Mouse (Mus musculus): ENCODE results near the gene 4931428L18Rik. TPM values are rescaled to one million over a fixed set of nuclear protein-coding genes. Genes with fewer than 3 reads are reported as not detected.
"Not testable (repeated sequence)": the region's sequence is repeated elsewhere in the genome, so short reads cannot be mapped to it uniquely, and the experiment has no call there.

Gene 4931428L18Rik
- polyA plus RNA-seq, 1 experiment from 2014 or later: not detected

DNA sequence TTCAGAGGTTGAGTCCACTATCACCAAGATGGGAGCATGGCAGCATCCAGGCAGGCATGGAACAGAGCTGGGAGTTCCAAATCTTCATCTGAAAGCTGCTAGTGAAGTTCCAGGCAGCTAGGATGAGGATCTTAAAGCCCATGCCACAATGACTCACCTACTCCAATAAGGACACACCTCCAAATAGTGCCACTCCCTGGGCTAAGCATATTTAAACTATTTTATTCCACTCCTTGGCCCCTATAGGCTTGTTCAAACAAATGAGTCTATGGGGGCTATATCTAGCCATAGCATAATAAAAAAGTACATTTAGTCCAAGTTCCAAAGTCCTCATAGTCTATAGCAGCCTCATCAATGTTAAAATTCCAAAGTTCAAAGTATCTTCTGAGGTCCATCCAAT lies 199.3 kb downstream of the 4931428L18Rik start:
- Histone ChIP-seq H3K4me1 (replicated peaks; ENCODE audit: control insufficient read depth, insufficient read depth, low read length) (no peaks in the 10 kb centered on the region), H3K27ac (ENCODE audit: low read depth, low read length) (no peak overlapping the region), H3K4me2 (replicated peaks; ENCODE audit: low read depth, low read length) (no peak overlapping the region), H3K36me3 (ENCODE audit: control insufficient read depth, insufficient read depth, low read length) (no peaks in the 10 kb centered on the region), H3K9ac (ENCODE audit: low read depth, low read length) (no peak overlapping the region), H3K27me3 (ENCODE audit: control insufficient read depth, insufficient read depth, low read length) (no peaks in the 10 kb centered on the region), H3K9me3 (ENCODE audit: control insufficient read depth, low read length) (no peaks in the 10 kb centered on the region), H3K4me3 (ENCODE audit: low read depth, low read length) (no peak overlapping the region)
- DNase-seq (ENCODE audit: low spot score) (no peak), ATAC-seq (ENCODE audit: low FRiP score) (no peak)

DNA sequence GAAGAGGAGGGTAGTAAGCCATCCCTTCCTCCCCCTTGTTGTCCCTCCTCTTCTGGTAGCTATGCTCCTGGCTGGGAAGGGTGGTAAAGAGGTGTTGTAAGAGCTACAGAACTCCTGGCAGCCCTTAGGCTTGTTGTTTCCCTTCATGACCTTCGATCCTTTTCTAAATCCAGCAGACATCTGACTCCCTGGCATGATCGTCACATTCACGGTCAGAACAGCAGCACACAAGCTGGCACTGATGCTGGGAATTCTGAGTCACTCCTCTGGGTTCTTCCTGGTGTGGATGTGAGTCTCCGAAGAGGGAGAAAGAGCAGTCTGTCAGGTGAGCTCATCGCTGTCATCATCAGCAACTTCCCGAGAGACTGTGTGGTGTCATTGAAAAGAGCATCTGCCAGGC lies 203.2 kb downstream of the 4931428L18Rik start:
- H3K36me3 ChIP-seq (ENCODE audit: control insufficient read depth, insufficient read depth, low read length): no peaks in the 10 kb centered on the region
- H3K4me1 ChIP-seq (replicated peaks; ENCODE audit: control insufficient read depth, insufficient read depth, low read length): no peaks in the 10 kb centered on the region
- DNase-seq (ENCODE audit: low spot score) (no peak), ATAC-seq (ENCODE audit: low FRiP score) (no peak)
- no peaks in the 10 kb centered on the region for H3K27me3 ChIP-seq (ENCODE audit: control insufficient read depth, insufficient read depth, low read length)
- 86% methylated on average over 6 of the region's 6 CpGs for WGBS
- no peak overlapping the region for H3K4me2 ChIP-seq (replicated peaks; ENCODE audit: low read depth, low read length)
- H3K9me3 ChIP-seq (ENCODE audit: control insufficient read depth, low read length): no peaks in the 10 kb centered on the region
- H3K27ac ChIP-seq (ENCODE audit: low read depth, low read length): no peak overlapping the region
- H3K9ac ChIP-seq (ENCODE audit: low read depth, low read length): no peak overlapping the region
- no peak overlapping the region for H3K4me3 ChIP-seq (ENCODE audit: low read depth, low read length)

DNA sequence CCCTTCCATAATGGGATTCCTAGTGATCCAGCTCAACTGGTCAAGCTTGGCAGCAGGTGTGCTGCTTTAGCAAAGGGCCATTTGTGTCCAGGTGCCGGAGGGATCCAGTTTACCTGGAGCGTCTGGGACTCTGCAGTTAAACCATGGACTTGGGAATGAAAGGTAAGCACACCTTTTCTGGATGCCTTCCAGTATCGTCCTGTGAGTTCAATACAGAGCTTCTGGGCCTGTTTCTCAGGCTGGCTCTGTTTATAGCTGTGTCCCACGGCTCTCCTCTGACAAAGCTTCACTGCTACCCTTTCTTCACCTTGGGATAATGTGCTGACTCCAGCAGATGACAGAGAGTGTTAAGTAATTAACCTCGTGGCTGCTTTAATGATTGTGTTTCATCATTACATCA lies 205.1 kb downstream of the 4931428L18Rik start:
- 82% methylated on average over 5 of the region's 5 CpGs for WGBS
- H3K4me2 ChIP-seq (replicated peaks; ENCODE audit: low read depth, low read length): no peak overlapping the region

DNA sequence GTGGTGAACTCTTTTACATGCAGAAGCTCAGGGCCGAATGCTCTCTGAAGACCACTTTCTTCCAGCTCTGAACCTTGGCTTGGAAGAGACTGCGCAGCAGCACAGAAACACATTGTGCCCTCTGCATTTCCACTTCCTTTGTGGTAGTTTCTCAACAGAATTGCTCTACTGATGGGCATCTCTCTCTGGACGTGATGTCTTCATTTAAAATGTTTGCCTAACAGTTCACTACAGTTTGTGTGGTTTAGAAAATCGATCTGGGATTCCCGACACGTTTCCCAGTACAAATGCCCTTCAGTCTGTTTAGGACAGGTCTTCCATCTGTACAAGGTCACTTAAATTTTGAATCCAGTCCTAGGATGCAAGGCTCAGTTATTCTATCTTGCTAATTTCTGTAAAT lies 206.4 kb downstream of the 4931428L18Rik start:
- H3K9ac ChIP-seq (ENCODE audit: low read depth, low read length): no peak overlapping the region
- no peaks in the 10 kb centered on the region for H3K36me3 ChIP-seq (ENCODE audit: control insufficient read depth, insufficient read depth, low read length)
- no peaks in the 10 kb centered on the region for H3K27me3 ChIP-seq (ENCODE audit: control insufficient read depth, insufficient read depth, low read length)
- no peaks in the 10 kb centered on the region for H3K9me3 ChIP-seq (ENCODE audit: control insufficient read depth, low read length)
- no peaks in the 10 kb centered on the region for H3K4me1 ChIP-seq (replicated peaks; ENCODE audit: control insufficient read depth, insufficient read depth, low read length)
- no peak overlapping the region for H3K4me2 ChIP-seq (replicated peaks; ENCODE audit: low read depth, low read length)
- no peak overlapping the region for H3K4me3 ChIP-seq (ENCODE audit: low read depth, low read length)
- WGBS: 90% methylated on average over 6 of the region's 6 CpGs
- H3K27ac ChIP-seq (ENCODE audit: low read depth, low read length): no peak overlapping the region
- no peak for ATAC-seq (ENCODE audit: low FRiP score)
- no peak for DNase-seq (ENCODE audit: low spot score)

More for the DNA sequence above, 205.1 kb downstream of the 4931428L18Rik start:
- no peaks in the 10 kb centered on the region for H3K4me1 ChIP-seq (replicated peaks; ENCODE audit: control insufficient read depth, insufficient read depth, low read length)
- DNase-seq (ENCODE audit: low spot score): no peak
- H3K27ac ChIP-seq (ENCODE audit: low read depth, low read length): no peak overlapping the region
- no peaks in the 10 kb centered on the region for H3K36me3 ChIP-seq (ENCODE audit: control insufficient read depth, insufficient read depth, low read length)
- no peak overlapping the region for H3K4me3 ChIP-seq (ENCODE audit: low read depth, low read length)
- no peak overlapping the region for H3K9ac ChIP-seq (ENCODE audit: low read depth, low read length)
- H3K27me3 ChIP-seq (ENCODE audit: control insufficient read depth, insufficient read depth, low read length): no peaks in the 10 kb centered on the region
- no peaks in the 10 kb centered on the region for H3K9me3 ChIP-seq (ENCODE audit: control insufficient read depth, low read length)
- ATAC-seq (ENCODE audit: low FRiP score): no peak

DNA sequence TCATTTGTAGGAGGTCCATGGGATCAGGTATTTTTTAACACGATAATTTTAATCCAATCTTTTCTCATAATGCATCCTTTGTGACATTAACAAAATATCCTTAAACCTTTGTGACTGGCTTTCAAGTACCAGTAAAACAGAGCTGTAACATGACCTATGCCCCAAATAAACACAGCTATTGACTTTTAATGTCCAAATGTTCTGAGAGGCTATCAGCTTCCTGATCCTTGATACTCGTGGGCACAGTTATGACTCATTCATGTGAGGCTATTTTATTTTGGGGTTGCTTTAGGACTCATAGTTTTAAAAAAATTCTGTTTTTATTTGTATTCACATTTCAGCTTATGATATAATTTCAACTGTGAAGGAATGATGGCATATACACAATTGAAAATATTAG lies 207.2 kb downstream of the 4931428L18Rik start:
- no peak for DNase-seq (ENCODE audit: low spot score)
- Histone ChIP-seq H3K27ac (ENCODE audit: low read depth, low read length) (no peak overlapping the region), H3K36me3 (ENCODE audit: control insufficient read depth, insufficient read depth, low read length) (no peaks in the 10 kb centered on the region), H3K27me3 (ENCODE audit: control insufficient read depth, insufficient read depth, low read length) (no peaks in the 10 kb centered on the region), H3K4me1 (replicated peaks; ENCODE audit: control insufficient read depth, insufficient read depth, low read length) (no peaks in the 10 kb centered on the region), H3K4me2 (replicated peaks; ENCODE audit: low read depth, low read length) (no peak overlapping the region), H3K4me3 (ENCODE audit: low read depth, low read length) (no peak overlapping the region), H3K9ac (ENCODE audit: low read depth, low read length) (no peak overlapping the region), H3K9me3 (ENCODE audit: control insufficient read depth, low read length) (no peaks in the 10 kb centered on the region)
- no peak for ATAC-seq (ENCODE audit: low FRiP score)
- WGBS: 80% methylated on average over 2 of the region's 2 CpGs

DNA sequence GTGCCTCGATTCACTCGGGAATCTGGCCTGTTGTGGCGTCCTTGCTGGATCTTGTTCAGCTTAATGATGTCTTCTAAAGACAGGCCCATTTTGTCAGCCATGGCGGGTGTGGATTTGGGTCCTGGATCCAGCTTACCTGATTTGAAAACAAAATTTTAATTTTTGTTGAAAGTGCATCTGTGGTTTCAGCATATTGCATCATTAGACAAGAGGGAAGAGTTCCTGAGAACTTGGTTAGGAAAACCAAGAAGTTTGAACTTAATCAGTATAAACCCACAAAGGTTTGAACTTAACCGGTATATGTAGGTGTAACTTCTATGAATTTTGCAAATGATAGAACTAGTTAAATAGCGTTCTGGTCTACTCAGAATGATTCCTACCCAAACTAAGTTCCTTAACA lies 244.6 kb downstream of the 4931428L18Rik start, which contains the start of gene AC153137.1:
TSS of gene AC153137.1 (minus strand) at position 101 of the 400 bp plus-strand sequence.
- H3K36me3 ChIP-seq (ENCODE audit: control insufficient read depth, insufficient read depth, low read length); ATAC-seq (ENCODE audit: low FRiP score); H3K27ac ChIP-seq (ENCODE audit: low read depth, low read length); H3K4me1 ChIP-seq (replicated peaks; ENCODE audit: control insufficient read depth, insufficient read depth, low read length); H3K4me3 ChIP-seq (ENCODE audit: low read depth, low read length); DNase-seq (ENCODE audit: low spot score); H3K9ac ChIP-seq (ENCODE audit: low read depth, low read length); H3K4me2 ChIP-seq (replicated peaks; ENCODE audit: low read depth, low read length); H3K27me3 ChIP-seq (ENCODE audit: control insufficient read depth, insufficient read depth, low read length); H3K9me3 ChIP-seq (ENCODE audit: control insufficient read depth, low read length): not testable (repeated sequence)
- WGBS: 93% methylated on average over 6 of the region's 6 CpGs

DNA sequence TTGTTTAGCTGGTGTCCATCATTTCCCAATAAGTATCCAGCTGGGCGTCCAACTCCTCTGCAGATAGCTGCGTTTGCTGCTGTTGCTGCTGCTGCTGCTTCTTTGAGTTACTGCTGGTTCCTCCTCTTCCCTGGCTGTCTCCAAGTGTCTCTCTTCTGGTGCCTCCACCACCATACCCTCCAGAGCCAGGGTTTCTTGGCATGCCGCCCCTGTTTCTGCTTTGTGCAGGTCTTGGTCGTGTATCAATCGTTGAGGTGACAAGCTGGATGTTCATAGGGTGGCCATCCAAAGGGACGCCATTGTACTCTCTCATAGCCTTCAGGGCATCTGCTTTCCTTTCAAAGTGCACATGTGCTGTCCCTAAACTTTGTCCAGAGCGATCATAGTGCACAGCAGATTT lies 245.2 kb downstream of the 4931428L18Rik start:
- ATAC-seq (ENCODE audit: low FRiP score); H3K4me2 ChIP-seq (replicated peaks; ENCODE audit: low read depth, low read length); H3K36me3 ChIP-seq (ENCODE audit: control insufficient read depth, insufficient read depth, low read length); DNase-seq (ENCODE audit: low spot score); H3K9ac ChIP-seq (ENCODE audit: low read depth, low read length); H3K27ac ChIP-seq (ENCODE audit: low read depth, low read length); H3K4me1 ChIP-seq (replicated peaks; ENCODE audit: control insufficient read depth, insufficient read depth, low read length); H3K9me3 ChIP-seq (ENCODE audit: control insufficient read depth, low read length); H3K4me3 ChIP-seq (ENCODE audit: low read depth, low read length); H3K27me3 ChIP-seq (ENCODE audit: control insufficient read depth, insufficient read depth, low read length): not testable (repeated sequence)
- WGBS: 85% methylated on average over 7 of the region's 7 CpGs

DNA sequence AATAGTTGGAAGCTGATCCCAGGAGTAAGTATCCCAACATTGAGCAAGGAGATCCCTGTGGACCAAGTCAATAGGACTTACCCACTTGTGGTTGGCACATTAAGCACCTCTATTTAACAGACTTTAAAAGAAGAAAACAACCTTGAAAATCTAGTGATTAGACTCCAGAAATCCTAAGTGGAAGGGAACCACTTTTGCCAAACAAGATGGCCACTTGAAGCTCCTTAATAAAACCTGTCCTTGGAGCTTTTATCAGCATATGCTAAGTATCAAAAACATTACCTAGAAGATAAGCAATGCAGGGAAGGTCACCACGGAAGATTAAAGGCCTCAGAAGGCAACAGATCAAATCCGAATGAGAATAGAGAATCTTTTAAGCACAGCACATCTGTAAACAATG lies 270.7 kb downstream of the 4931428L18Rik start:
- Histone ChIP-seq H3K4me3 (ENCODE audit: low read depth, low read length) (no peak overlapping the region), H3K9ac (ENCODE audit: low read depth, low read length) (no peak overlapping the region), H3K4me2 (replicated peaks; ENCODE audit: low read depth, low read length) (no peak overlapping the region), H3K27ac (ENCODE audit: low read depth, low read length) (no peak overlapping the region), H3K27me3 (ENCODE audit: control insufficient read depth, insufficient read depth, low read length) (no peaks in the 10 kb centered on the region), H3K36me3 (ENCODE audit: control insufficient read depth, insufficient read depth, low read length) (no peaks in the 10 kb centered on the region), H3K4me1 (replicated peaks; ENCODE audit: control insufficient read depth, insufficient read depth, low read length) (no peaks in the 10 kb centered on the region), H3K9me3 (ENCODE audit: control insufficient read depth, low read length) (no peaks in the 10 kb centered on the region)
- ATAC-seq (ENCODE audit: low FRiP score) (no peak), DNase-seq (ENCODE audit: low spot score) (no peak)
- WGBS: 86% methylated on average over 2 of the region's 2 CpGs

DNA sequence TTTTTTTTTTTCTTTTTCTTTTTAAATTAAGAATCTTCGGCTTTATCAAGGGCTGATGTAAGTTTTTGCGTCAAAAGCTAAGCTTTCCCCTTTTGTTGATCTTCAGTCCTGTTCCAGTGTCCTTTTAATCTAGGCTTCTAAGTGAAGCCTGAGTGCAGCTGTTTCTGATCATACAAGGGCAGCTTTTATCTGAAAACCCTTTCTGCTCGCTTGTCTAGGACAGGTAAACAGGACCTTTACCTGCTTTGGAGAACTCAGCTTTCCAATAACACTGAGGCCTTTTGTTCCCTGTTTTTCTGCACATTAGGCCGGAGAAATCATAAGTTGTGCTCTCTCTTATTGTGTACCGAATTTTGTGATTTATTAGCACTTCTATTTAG lies 272.0 kb downstream of the 4931428L18Rik start:
- Histone ChIP-seq H3K4me1 (replicated peaks; ENCODE audit: control insufficient read depth, insufficient read depth, low read length) (no peaks in the 10 kb centered on the region), H3K27ac (ENCODE audit: low read depth, low read length) (peak overlapping the region; percentile 97), H3K36me3 (ENCODE audit: control insufficient read depth, insufficient read depth, low read length) (no peaks in the 10 kb centered on the region), H3K9me3 (ENCODE audit: control insufficient read depth, low read length) (no peaks in the 10 kb centered on the region), H3K27me3 (ENCODE audit: control insufficient read depth, insufficient read depth, low read length) (no peaks in the 10 kb centered on the region), H3K9ac (ENCODE audit: low read depth, low read length) (peak overlapping the region; percentile 78), H3K4me3 (ENCODE audit: low read depth, low read length) (peak overlapping the region; percentile 92), H3K4me2 (replicated peaks; ENCODE audit: low read depth, low read length) (peak overlapping the region; percentile 48)
- ATAC-seq (ENCODE audit: low FRiP score) (no peak), DNase-seq (ENCODE audit: low spot score) (peak; percentile 42)
- WGBS: 55% methylated on average over 5 of the region's 5 CpGs
